Mouse (Mus musculus) liver, postnatal 0 days (tissue): Measurements from ENCODE around the gene Akr7a5.

ENCODE experiments used
- CTCF ChIP-seq: sonication (generic); IDR thresholded peaks from 2 replicates; pipeline ENCODE4 v1.5.1; 2016; ENCODE audit warnings: antibody characterized with exemption, low read depth
- EP300 ChIP-seq: IDR thresholded peaks from 2 replicates; pipeline ENCODE4 v1.6.1; 2016; ENCODE audit warnings: antibody characterized with exemption, low read depth, mild to moderate bottlenecking

DNA sequence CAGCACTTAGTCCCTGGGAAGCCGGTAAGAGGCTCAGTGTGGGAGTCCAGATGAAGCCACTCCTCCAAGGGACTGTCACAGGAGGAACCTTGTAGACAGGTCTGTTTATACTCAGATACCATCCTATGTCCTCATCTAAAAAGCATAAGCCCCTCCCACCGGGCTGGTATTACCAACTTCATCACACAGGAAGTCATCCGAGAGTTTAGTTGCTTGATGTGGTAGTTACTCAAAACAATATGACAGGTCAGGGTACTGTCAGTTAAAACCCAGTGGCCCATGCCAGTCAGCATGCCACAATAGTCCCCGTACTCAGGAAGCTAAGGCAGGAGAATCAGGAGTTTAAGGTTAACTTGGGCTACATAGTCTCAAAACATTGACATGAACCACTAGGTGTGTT is 9.2 kb downstream of the Akr7a5 start:
- TF ChIP-seq CTCF (no peak), EP300 (no peak)
